Mouse (Mus musculus) spleen, adult 2 months (tissue): ENCODE data around the gene Brsk1.

ENCODE experiments used
- CTCF ChIP-seq: fragments of 200-500 bp; IDR thresholded peaks from 2 replicates; pipeline ENCODE4 v1.5.1; 2011; ENCODE audit warnings: mild to moderate bottlenecking, inconsistent platforms; ENCODE audit not compliant: insufficient read depth, insufficient read length, insufficient replicate concordance; ENCODE audit errors: extremely low read depth
- POLR2A ChIP-seq: fragments of 200-500 bp; IDR thresholded peaks from 2 replicates; pipeline ENCODE4 v1.6.1; 2011; ENCODE audit warnings: low read depth, low read length, inconsistent platforms

DNA sequence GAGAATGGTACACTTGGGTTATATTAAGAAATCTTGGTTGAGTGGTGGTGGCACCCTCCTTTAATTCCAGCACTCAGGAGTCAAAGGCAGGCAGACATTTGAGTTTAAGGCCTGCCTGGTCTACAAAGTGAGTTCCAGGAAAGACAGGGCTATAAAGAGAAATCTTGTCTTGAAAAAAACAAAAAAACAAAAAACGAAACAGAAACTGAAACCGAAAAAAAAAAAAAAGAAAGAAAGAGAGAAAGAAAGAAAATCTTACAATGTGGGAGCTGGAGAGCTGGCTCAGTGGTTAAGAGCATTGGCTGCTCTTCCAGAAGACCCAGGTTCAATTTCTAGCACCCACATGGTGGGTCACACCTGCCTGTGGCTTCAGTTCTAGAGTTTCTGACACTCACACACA lies 26.7 kb upstream of the Brsk1 start:
- TF ChIP-seq POLR2A (no peak), CTCF (no peak)
